Mouse (Mus musculus) forebrain, postnatal 0 days (tissue): ENCODE data around the gene Csad. TPM values are rescaled to one million over a fixed set of nuclear protein-coding genes. Genes with fewer than 3 reads are reported as not detected.

Experiments
- ATAC-seq: fragments of 200-750 bp; cut with Nextera tagmentation; 2 replicates; pipeline ENCODE4 v1.8.0; 2017; ENCODE audit warnings: mild to moderate bottlenecking, moderate library complexity
- DNase-seq: peaks from one replicate; pipeline ENCODE4 v3.0.0-alpha.2; 2015
- H3K27ac ChIP-seq: fragments of 300-500 bp; sonication (generic); 2 replicates; pipeline ENCODE4 v1.5.1; 2014; ENCODE audit warnings: low read depth, mild to moderate bottlenecking, antibody characterized with exemption, low read length, moderate library complexity, mixed read lengths
- H3K27me3 ChIP-seq: fragments of 300-500 bp; sonication (generic); 2 replicates; pipeline ENCODE4 v1.6.1; 2014; ENCODE audit warnings: mild to moderate bottlenecking, low read length, mixed read lengths; ENCODE audit not compliant: insufficient read depth
- H3K36me3 ChIP-seq: fragments of 300-500 bp; sonication (generic); 2 replicates; pipeline ENCODE4 v1.6.1; 2014; ENCODE audit warnings: mild to moderate bottlenecking, moderate library complexity; ENCODE audit not compliant: insufficient read depth
- H3K4me1 ChIP-seq: fragments of 300-500 bp; sonication (generic); 2 replicates; pipeline ENCODE4 v1.6.1; 2014; ENCODE audit warnings: antibody characterized with exemption; ENCODE audit not compliant: insufficient read depth
- H3K4me2 ChIP-seq: fragments of 300-500 bp; sonication (generic); 2 replicates; pipeline ENCODE4 v1.6.1; 2014; ENCODE audit warnings: low read depth, mild to moderate bottlenecking, moderate library complexity
- H3K4me3 ChIP-seq: fragments of 300-500 bp; sonication (generic); 2 replicates; pipeline ENCODE4 v1.5.1; 2014; ENCODE audit warnings: low read depth, low read length, mixed read lengths
- H3K9ac ChIP-seq: fragments of 300-500 bp; sonication (generic); 2 replicates; pipeline ENCODE4 v1.6.1; 2014; ENCODE audit warnings: mild to moderate bottlenecking
- H3K9me3 ChIP-seq: fragments of 300-500 bp; sonication (generic); 2 replicates; pipeline ENCODE4 v1.6.1; 2016; ENCODE audit warnings: low read length
- CTCF ChIP-seq: sonication (generic); IDR thresholded peaks from 2 replicates; pipeline ENCODE4 v1.5.1; 2016; ENCODE audit warnings: antibody characterized with exemption, control low read depth, low read depth
- WGBS: fragments of 180-500 bp; shearing (Covaris S2); extraction: QIAGEN DNeasy Blood & Tissue Kit; methylation state at CpG from one replicate; pipeline ENCODE4 v1.1.7; 2014; 5-methylcytosine and 5-hydroxymethylcytosine counted together
- polyA plus RNA-seq: library from polyadenylated mRNA; unstranded; fragments of >200 nt; fragmentation: Nextera tagmentation; extraction: Ambion mirVana; gene quantifications from 2 replicates; pipeline ENCODE4 v1.2.1, GENCODE M21; 2015
- total RNA-seq: library from RNA; depleted of rRNA; stranded (reverse); fragments of >200 nt; gene quantifications from 2 replicates; pipeline ENCODE4 v1.2.3, GENCODE M21; 2014

Csad gene
- total and polyA plus RNA-seq, 2 experiments from 2014 or later, result 29.9 to 47.8 TPM

GRCm38 (mm10) chr15:102178279-102178678 is 26.2 kb downstream of the Csad start:
- H3K4me1 ChIP-seq, result no peaks in the 10 kb centered on the region
- no peak overlapping the region for H3K27ac ChIP-seq
- TF ChIP-seq CTCF, result peak; percentile 90
- H3K9me3 ChIP-seq, result no peaks in the 10 kb centered on the region
- 0 out of 2 replicates have a peak, but pooled peaks have one; percentile 25 for ATAC-seq
- 0 out of 2 replicates have a peak, but pooled peaks cover 4% of the 10 kb centered on the region for H3K36me3 ChIP-seq
- no peak overlapping the region for H3K4me2 ChIP-seq
- DNase-seq, result peak; percentile 75
- no peaks in the 10 kb centered on the region for H3K27me3 ChIP-seq
- no peak overlapping the region for H3K9ac ChIP-seq
- WGBS, result 24% methylated on average over 6 of the region's 6 CpGs
- H3K4me3 ChIP-seq, result no peak overlapping the region

GRCm38 (mm10) chr15:102177417-102177816 is 27.1 kb downstream of the Csad start:
- Histone ChIP-seq H3K27ac (no peak overlapping the region), H3K4me3 (no peak overlapping the region), H3K27me3 (no peaks in the 10 kb centered on the region), H3K9me3 (no peaks in the 10 kb centered on the region), H3K4me2 (no peak overlapping the region), H3K9ac (no peak overlapping the region), H3K36me3 (0 out of 2 replicates have a peak, but pooled peaks cover 4% of the 10 kb centered on the region), H3K4me1 (no peaks in the 10 kb centered on the region)
- ATAC-seq, result no peak
- 78% methylated on average over 8 of the region's 8 CpGs for WGBS
- TF ChIP-seq CTCF, result no peak
- DNase-seq, result no peak

GRCm38 (mm10) chr15:102176571-102177316 is 27.8 kb downstream of the Csad start:
- no peaks in the 10 kb centered on the region for H3K27me3 ChIP-seq
- H3K4me3 ChIP-seq, result no peak overlapping the region
- ATAC-seq (no peak), DNase-seq (no peak)
- H3K4me1 ChIP-seq, result no peaks in the 10 kb centered on the region
- H3K9me3 ChIP-seq, result no peaks in the 10 kb centered on the region
- H3K36me3 ChIP-seq, result 0 out of 2 replicates have a peak, but pooled peaks cover 4% of the 10 kb centered on the region
- H3K4me2 ChIP-seq, result no peak overlapping the region
- H3K9ac ChIP-seq, result no peak overlapping the region
- TF ChIP-seq CTCF, result no peak
- WGBS, result 86% methylated on average over 7 of the region's 7 CpGs
- no peak overlapping the region for H3K27ac ChIP-seq

- ATAC-seq, result no peak
- Histone ChIP-seq H3K9me3 (no peaks in the 10 kb centered on the region), H3K4me2 (no peak overlapping the region), H3K27ac (no peak overlapping the region), H3K4me3 (no peak overlapping the region), H3K4me1 (no peaks in the 10 kb centered on the region), H3K27me3 (no peaks in the 10 kb centered on the region), H3K36me3 (0 out of 2 replicates have a peak, but pooled peaks cover 4% of the 10 kb centered on the region), H3K9ac (no peak overlapping the region)
- WGBS, result 91% methylated on average over 16 of the region's 16 CpGs
- no peak for TF ChIP-seq CTCF
- no peak for DNase-seq
Observed at GRCm38 (mm10) chr15:102175736-102176319, 28.7 kb downstream of the Csad start.

- 96% methylated on average over 3 of the region's 3 CpGs for WGBS
- H3K4me1 ChIP-seq, result no peaks in the 10 kb centered on the region
- H3K27ac ChIP-seq, result no peak overlapping the region
- ATAC-seq (no peak), DNase-seq (no peak)
- H3K9ac ChIP-seq, result no peak overlapping the region
- no peak overlapping the region for H3K4me2 ChIP-seq
- H3K9me3 ChIP-seq, result no peaks in the 10 kb centered on the region
- no peaks in the 10 kb centered on the region for H3K27me3 ChIP-seq
- H3K4me3 ChIP-seq, result no peak overlapping the region
- no peak for TF ChIP-seq CTCF
- H3K36me3 ChIP-seq, result 0 out of 2 replicates have a peak, but pooled peaks cover 4% of the 10 kb centered on the region
Observed at GRCm38 (mm10) chr15:102173581-102173980, 30.9 kb downstream of the Csad start.

- Histone ChIP-seq H3K4me3 (no peak overlapping the region), H3K36me3 (no peaks in the 10 kb centered on the region), H3K9ac (no peak overlapping the region), H3K4me2 (no peak overlapping the region), H3K27ac (no peak overlapping the region), H3K9me3 (no peaks in the 10 kb centered on the region), H3K27me3 (no peaks in the 10 kb centered on the region), H3K4me1 (no peaks in the 10 kb centered on the region)
- TF ChIP-seq CTCF, result no peak
- WGBS, result 66% methylated on average over 2 of the region's 2 CpGs
- no peak for DNase-seq
- ATAC-seq, result no peak
Observed at GRCm38 (mm10) chr15:102169064-102169463, 35.5 kb downstream of the Csad start.

- no peaks in the 10 kb centered on the region for H3K9me3 ChIP-seq
- WGBS, result 68% methylated on average over 6 of the region's 6 CpGs
- no peak overlapping the region for H3K9ac ChIP-seq
- no peaks in the 10 kb centered on the region for H3K4me1 ChIP-seq
- TF ChIP-seq CTCF, result no peak
- H3K4me3 ChIP-seq, result no peak overlapping the region
- ATAC-seq (no peak), DNase-seq (no peak)
- no peak overlapping the region for H3K27ac ChIP-seq
- no peaks in the 10 kb centered on the region for H3K27me3 ChIP-seq
- no peak overlapping the region for H3K4me2 ChIP-seq
- H3K36me3 ChIP-seq, result no peaks in the 10 kb centered on the region
Observed at GRCm38 (mm10) chr15:102167620-102168021, 36.9 kb downstream of the Csad start.
